Mouse (Mus musculus) Muller cell, postnatal 12 days (primary cell): ENCODE measurements around the gene 5830473C10Rik.
A peak's percentile ranks its signal among the peaks of the same experiment; 100 is the strongest.
"Not testable (repeated sequence)": the region's sequence is repeated elsewhere in the genome, so short reads cannot be mapped to it uniquely, and the experiment has no call there.

Source experiments
- DNase-seq: peaks from one replicate; pipeline ENCODE4 v3.0.0-alpha.2; 2015; ENCODE audit errors: inconsistent ontology term

The 5830473C10Rik gene

GRCm38 (mm10) chr5:90594945-90595344, 34.0 kb downstream of the 5830473C10Rik start:
- DNase-seq = no peak

DNA sequence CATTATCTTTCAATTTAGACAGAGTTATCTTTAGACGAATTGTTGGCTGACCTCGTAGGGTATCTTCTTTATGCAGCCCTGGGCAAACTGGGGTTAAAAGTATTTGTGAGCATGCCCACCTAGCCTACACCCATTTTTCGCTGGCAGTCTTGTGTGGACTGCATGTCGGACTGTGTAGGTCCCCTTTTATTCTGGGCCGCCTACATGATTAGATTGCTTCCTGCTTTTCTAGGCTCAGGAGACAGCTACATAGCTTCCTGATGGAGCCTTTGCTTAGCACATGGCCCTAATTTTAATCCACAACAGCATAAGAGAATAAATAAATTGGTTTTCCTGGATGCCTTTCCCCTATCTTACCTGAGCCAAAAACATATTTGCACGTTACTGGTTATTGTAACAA, 35.2 kb downstream of the 5830473C10Rik start:
- DNase-seq = no peak

GRCm38 (mm10) chr5:90601469-90601868, 40.6 kb downstream of the 5830473C10Rik start:
- no peak for DNase-seq

- DNase-seq = no peak
Measured at GRCm38 (mm10) chr5:90603407-90603923, 42.6 kb downstream of the 5830473C10Rik start.

DNA sequence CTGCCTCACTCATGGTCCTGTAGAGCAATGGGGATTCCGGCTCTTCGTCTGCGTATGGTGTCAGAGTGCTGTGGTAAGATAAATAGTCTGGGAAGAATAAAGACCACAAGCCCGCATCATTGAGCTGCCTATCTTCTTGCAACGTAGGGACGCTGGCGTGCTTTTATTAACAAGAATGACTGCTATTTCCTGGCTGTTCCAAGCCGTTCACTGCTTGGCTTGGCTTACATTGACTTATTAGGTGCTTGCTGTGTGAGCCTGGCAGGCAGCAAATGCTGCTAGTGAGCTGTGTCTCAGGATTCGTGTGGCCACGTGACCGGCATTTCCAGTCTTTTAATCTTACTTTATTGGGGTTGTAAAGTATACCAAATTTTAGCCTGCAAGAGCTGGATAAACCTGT, 48.0 kb downstream of the 5830473C10Rik start:
- DNase-seq = peak; percentile 51

- peak; percentile 17 for DNase-seq
Measured at GRCm38 (mm10) chr5:90611388-90611787, 50.5 kb downstream of the 5830473C10Rik start.

DNA sequence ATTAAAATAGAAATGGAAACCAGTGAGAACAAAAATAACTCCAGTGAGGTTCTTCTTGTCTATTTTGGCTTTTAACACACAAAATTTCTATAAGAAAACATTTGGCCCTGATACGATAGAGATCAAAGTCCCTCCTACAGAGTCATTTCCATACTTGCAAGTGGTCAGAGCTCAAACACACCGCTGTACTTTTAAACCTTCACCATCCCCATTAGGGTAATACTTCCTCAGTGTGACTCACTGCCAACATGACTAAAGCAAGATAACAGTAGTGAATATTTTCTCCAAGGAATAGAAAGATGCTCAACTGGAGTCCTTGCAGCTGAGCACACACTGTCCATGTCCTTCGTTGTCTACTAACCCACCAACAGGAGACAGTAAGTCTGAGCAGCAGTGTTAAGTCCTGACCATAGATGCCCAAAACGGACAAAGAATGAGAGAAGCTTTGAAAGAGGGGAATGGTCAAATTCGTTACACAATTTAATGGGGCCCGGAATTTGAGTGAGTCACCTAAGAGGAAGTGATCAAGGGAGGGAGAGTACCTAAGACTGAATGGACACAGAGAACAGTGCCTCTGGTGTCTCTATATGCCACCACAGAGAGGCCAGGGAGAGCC, 51.2 kb downstream of the 5830473C10Rik start:
- peak; percentile 69 for DNase-seq

DNA sequence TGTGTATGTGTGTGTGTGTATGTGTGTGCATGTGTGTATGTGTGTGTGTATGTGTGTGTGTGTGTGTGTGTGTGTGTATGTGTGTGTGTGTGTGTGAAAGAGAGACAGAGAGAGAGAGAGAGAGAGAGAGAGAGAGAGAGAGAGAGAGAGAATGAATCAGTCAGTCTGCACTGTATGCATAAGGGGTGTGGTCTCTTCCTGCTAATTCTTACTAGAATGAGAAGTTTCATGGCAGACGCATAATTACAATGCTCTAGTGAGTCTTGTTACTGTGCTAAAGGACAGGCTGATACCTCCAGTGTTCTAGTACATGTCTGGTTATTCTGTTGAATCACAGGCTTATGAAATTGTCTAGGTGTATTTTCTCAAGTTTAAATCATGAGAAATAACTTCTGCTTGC, 51.8 kb downstream of the 5830473C10Rik start:
- DNase-seq = not testable (repeated sequence)

GRCm38 (mm10) chr5:90617859-90618258, 57.0 kb downstream of the 5830473C10Rik start:
- no peak for DNase-seq

DNA sequence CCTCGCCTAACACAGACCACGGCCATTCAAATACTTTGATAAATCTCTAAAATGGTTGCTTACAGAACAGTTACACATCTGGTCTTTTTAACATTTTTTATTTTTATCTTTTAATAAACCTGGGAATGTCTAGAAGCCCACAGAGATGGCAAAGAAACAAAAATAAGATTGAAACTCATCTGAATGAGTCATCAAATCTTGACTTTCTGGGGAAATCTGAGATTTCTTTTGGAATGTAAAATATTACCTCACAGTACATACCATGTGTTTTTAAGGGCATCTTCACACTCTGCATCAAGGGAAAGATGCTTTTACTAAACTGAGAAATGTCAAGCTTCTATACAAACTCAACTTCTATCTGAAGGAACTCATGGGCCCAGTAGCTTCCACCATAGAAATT, 60.4 kb downstream of the 5830473C10Rik start:
- no peak for DNase-seq

DNA sequence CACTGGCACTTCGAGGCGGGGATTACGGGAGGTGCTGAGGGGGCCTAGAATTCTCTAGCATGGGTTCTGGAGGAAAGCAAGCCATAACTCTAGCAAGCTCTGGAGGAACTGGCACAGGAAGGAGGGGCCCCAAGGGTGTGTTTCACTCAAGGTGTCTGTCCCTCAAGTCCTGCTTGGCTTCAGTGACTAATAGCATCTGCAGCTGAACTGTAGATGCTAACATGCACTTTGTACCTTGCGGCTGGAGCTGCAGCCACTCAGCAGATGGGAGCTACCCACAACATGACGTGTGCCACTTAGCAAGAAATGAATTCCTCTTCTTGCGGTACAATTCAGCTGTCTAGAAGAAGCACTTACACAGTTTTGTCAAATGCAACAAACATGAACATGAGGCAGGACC, 60.8 kb downstream of the 5830473C10Rik start:
- no peak for DNase-seq

- DNase-seq = no peak
Measured at GRCm38 (mm10) chr5:90623209-90623608, 62.3 kb downstream of the 5830473C10Rik start.

GRCm38 (mm10) chr5:90624708-90625425, 64.0 kb downstream of the 5830473C10Rik start:
- no peak for DNase-seq

- DNase-seq = no peak
Measured at GRCm38 (mm10) chr5:90627423-90627822, 66.5 kb downstream of the 5830473C10Rik start.

DNA sequence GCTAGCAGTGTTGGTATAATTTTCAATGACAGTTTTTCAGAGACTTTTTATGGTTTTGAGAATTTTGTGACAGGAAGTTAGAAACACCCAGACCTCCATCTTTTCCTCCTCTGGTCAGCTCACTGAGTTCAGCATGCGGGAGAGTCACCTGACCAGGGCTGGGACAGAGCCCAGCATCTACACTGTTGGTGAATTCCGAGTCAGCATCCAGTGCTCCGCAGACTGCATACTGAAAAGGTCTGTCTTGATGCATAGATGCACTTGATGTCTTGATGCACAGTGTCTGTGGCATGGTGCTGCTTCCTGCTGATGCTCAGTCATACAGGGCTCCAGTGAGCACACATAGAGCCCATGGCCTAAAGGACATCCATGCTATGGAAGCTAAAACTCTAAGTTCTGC, 67.1 kb downstream of the 5830473C10Rik start:
- no peak for DNase-seq

GRCm38 (mm10) chr5:90628530-90628929, 67.6 kb downstream of the 5830473C10Rik start:
- DNase-seq = no peak

GRCm38 (mm10) chr5:90634885-90635284, 74.0 kb downstream of the 5830473C10Rik start:
- DNase-seq = no peak

DNA sequence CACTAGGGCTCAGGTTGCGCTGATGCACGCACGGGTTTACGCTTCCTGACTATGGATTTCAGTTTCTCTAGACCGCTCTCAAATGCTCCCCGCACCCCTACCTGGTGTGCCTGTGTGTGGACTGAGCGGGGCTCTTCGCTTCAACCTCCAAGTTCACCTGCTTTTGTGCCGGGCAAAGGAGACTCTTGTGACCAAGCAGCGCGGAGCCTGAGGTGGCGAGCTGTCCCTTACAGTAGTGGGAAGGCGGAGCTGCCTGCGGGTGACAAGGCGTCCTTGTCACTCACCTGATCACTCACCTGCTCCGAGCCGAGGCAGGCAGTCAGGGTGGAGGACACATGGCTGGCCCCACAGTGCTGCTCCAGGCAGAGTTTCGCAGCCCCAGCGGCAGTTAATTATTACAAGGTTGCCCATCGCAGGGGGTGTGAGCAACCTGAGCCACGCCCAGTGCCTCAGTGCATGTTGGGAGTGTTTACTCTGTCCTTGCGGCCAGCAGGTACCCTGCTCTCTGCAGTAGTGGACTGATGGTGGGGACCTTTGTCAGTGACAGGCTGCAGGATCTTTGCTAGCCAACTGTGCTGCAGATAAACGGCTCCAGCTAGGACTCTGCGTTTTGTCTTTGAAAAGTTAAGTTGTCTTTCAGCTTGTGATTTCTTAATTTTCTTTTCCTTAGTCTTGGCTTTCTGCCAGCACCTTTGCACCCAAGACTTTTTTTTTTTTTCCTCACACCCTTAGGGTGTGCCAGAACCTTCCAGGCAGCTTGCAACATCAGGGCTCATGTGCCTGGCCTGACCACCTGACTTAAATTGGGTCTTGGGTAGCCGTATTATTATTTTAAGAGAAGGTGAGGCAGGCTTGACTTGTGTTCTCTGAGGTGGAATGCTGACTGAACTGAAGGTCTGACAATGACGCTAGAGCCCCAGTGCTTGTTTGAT, 79.6 kb downstream of the 5830473C10Rik start, which contains the start of gene Rassf6:
Rassf6 (minus strand) TSS at position 372 of the 932 bp plus-strand sequence.
- DNase-seq = no peak

GRCm38 (mm10) chr5:90641218-90641610, 80.3 kb downstream of the 5830473C10Rik start:
- no peak for DNase-seq

GRCm38 (mm10) chr5:90645579-90645978, 84.7 kb downstream of the 5830473C10Rik start:
- DNase-seq = no peak

- no peak for DNase-seq
Measured at GRCm38 (mm10) chr5:90646398-90646797, 85.5 kb downstream of the 5830473C10Rik start.
